27 mouse cellular contexts compared by ENCODE assay signal in the genomic region with DNA sequence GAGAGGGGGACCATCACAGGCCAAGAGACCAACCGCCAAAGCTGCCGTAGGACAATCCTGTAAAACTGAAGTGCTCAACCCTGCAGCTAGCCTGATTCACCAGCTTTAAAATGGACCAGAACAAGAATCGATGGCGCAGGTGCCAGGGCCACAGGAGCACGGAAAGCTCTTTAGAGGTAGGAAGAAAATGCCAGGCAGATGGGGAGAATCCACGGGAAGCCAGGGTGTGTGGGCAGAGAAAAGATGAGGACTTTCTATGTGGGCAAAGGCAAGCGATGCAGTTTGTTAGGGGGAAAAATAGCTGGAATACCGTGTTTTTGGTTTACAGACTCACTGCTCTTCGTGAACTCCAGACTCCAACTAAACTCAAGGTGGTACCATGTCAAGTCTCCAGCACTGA. TPM values are rescaled to one million over a fixed set of nuclear protein-coding genes. Genes with fewer than 3 reads are reported as not detected.
DNase-seq lines count a peak whose midpoint lies in the region; ATAC-seq and TF ChIP-seq lines count a peak whose summit lies in the region.
"Had no signal": no experiment of that assay in that cellular context is flagged by ENCODE, and none has a peak within 500 bp of the region (broad histone marks: within the 10 kb centered on the region; RNA-seq: fewer than 3 reads in every experiment).

No protein-coding gene starts in this region.

- no peaks in the 10 kb centered on the region for H3K27me3 ChIP-seq in testis, adult 2 months (ENCODE audit: control insufficient read depth, insufficient read depth, low read length)
- H3K27me3 ChIP-seq: limb, embryonic 12.5 days; liver, embryonic 12.5 days; midbrain, embryonic 15.5 days had no signal

- no peak for TF ChIP-seq CTCF in testis, adult 2 months (IDR thresholded peaks at IDR 0.05; ENCODE audit: control insufficient read depth, insufficient read depth, insufficient replicate concordance, low read depth, low read length)

- DNase-seq in frontal cortex, postnatal 10 days (ENCODE audit: low spot score in 2 of 2) = no peak
- no peak for DNase-seq in testis, postnatal 10 days (ENCODE audit: low spot score)
- peak; percentile 47 to 62 for DNase-seq in left cerebral cortex, postnatal 25 days (ENCODE audit: low spot score in 2 of 2)
- DNase-seq in spleen, postnatal 36 days (ENCODE audit: low spot score in 2 of 2) = no peak
- DNase-seq in heart, postnatal 36 days = no peak
- DNase-seq: adrenal gland, adult 8-10 months; cerebellum, adult 18-20 months; gastrocnemius, postnatal 25 days; heart, adult 2 months; lung, embryonic 14.5 days; lung, postnatal 36 days; thymus, postnatal 36 days had no signal

- no peaks in the 10 kb centered on the region; the same call in 1 of the 2 replicates for H3K36me3 ChIP-seq in testis, adult 2 months (ENCODE audit: control insufficient read depth, insufficient read depth, low read length)
- H3K36me3 ChIP-seq: forebrain, embryonic 10.5 days; limb, embryonic 12.5 days; liver, embryonic 12.5 days; midbrain, embryonic 15.5 days had no signal

- ATAC-seq in frontal cortex, adult (ENCODE audit: low TSS enrichment) = peak; percentile 72; the same call in 1 of the 2 replicates
- ATAC-seq: hindbrain, postnatal 0 days; intestine, postnatal 0 days; liver, embryonic 12.5 days; midbrain, embryonic 15.5 days; Patski had no signal

- no peaks in the 10 kb centered on the region for H3K4me1 ChIP-seq in testis, adult 2 months (ENCODE audit: control insufficient read depth, insufficient read depth, low read length)
- H3K4me1 ChIP-seq: forebrain, embryonic 10.5 days; liver, embryonic 12.5 days; midbrain, embryonic 15.5 days had no signal

- 0 out of 2 replicates have a peak, but pooled peaks have one; percentile 18 for TF ChIP-seq POLR2A in testis, adult 2 months (IDR thresholded peaks at IDR 0.05; ENCODE audit: control insufficient read depth, low read depth, low read length)

- intact Hi-C loops in left cerebral cortex, postnatal 25 days (cut with DNase I) = no loop called here
- intact Hi-C loops in heart, postnatal 36 days (cut with DNase I) = no loop called here

- peak overlapping the region; percentile 11; the same call in 1 of the 2 replicates for H3K27ac ChIP-seq in testis, adult 2 months (ENCODE audit: control insufficient read depth, insufficient read depth, low read depth, low read length)
- H3K27ac ChIP-seq: forebrain, embryonic 10.5 days; heart, adult 2 months; hindbrain, postnatal 0 days; limb, embryonic 12.5 days; liver, embryonic 12.5 days; midbrain, embryonic 15.5 days had no signal

- H3K4me3 ChIP-seq in testis, adult 2 months (ENCODE audit: control insufficient read depth, low read depth, low read length) = no peak overlapping the region
- H3K4me3 ChIP-seq: forebrain, embryonic 10.5 days; heart, adult 2 months; limb, embryonic 12.5 days; liver, embryonic 12.5 days; midbrain, embryonic 15.5 days; myocyte had no signal

RNA-seq across cellular contexts. Expression of a gene that starts 53.0 kb away (rescaled TPM):
- 1.7 and 3.2 TPM in 2 replicates for polyA plus RNA-seq in testis, adult 2 months (2012; rRNA removed)
- under 1 TPM in 1 of 2 experiments, not detected in 1; 0.14 TPM for total RNA-seq in left cerebral cortex, postnatal 25 days (2021)
- not detected for total RNA-seq in heart, postnatal 36 days (2021)
- total RNA-seq: adrenal gland, adult 8-10 months; gastrocnemius, postnatal 25 days; heart, adult 2 months; hematopoietic stem cell, adult 5-6 weeks; hindbrain, postnatal 0 days; megakaryocyte-erythroid progenitor cell, adult 5-6 weeks had no signal
- polyA plus RNA-seq: forebrain, embryonic 10.5 days; heart, adult 2 months; heart, embryonic 14.5 days; hindbrain, postnatal 0 days; intestine, postnatal 0 days; kidney, embryonic 16.5 days; limb, embryonic 12.5 days; liver, embryonic 12.5 days; lung, embryonic 14.5 days; midbrain, embryonic 15.5 days; myocyte; neural tube, embryonic 14.5 days; Patski had no signal

Comparison
In these comparisons a context has a peak if more than half of its experiments do, and no peak if none do; other contexts are left out.
1. DNase-seq: peak in left cerebral cortex, postnatal 25 days (2 of 2); none in frontal cortex, postnatal 10 days (0 of 2), testis, postnatal 10 days (single experiment), spleen, postnatal 36 days (0 of 2) and heart, postnatal 36 days (0 of 2).